Mouse (Mus musculus) thymus, postnatal 0 days (tissue): ENCODE data around the gene Slc25a33. TPM values are rescaled to one million over a fixed set of nuclear protein-coding genes. Genes with fewer than 3 reads are reported as not detected.
"Not testable (repeated sequence)": the region's sequence is repeated elsewhere in the genome, so short reads cannot be mapped to it uniquely, and the experiment has no call there.

Experiments
- DNase-seq: peaks from one replicate; pipeline ENCODE4 v3.0.0-alpha.2; 2015; ENCODE audit warnings: low spot score
- polyA plus RNA-seq: library from polyadenylated mRNA; unstranded; fragments of >200 nt; fragmentation: Nextera tagmentation; extraction: Ambion mirVana; gene quantifications from 2 replicates; pipeline ENCODE4 v1.2.1, GENCODE M21; 2015

The Slc25a33 gene
- polyA plus RNA-seq, 1 experiment from 2014 or later: 7.8 TPM

- DNase-seq: no peak
Observed at GRCm38 (mm10) chr4:149759517-149759916, 14.6 kb downstream of the Slc25a33 start.

DNA sequence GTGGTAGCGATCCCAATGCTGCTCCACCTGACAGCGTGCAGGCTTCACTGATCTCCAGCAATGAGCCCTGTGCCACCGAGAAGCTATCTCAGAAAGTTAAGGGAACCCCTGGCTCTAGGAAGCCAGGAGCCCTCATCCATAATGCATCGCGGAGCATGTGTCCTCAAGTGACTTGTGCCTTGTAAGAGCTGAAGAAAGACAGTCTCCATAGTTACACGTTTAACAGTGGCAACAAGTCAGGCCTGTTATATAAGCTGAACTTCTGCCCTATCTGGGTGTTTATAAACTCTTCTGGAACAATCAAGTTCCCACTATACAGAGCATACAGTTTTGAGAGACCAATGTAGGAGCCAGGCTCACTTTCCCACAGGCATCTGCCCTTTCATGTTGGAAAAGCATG lies 15.7 kb downstream of the Slc25a33 start:
- DNase-seq: no peak

DNA sequence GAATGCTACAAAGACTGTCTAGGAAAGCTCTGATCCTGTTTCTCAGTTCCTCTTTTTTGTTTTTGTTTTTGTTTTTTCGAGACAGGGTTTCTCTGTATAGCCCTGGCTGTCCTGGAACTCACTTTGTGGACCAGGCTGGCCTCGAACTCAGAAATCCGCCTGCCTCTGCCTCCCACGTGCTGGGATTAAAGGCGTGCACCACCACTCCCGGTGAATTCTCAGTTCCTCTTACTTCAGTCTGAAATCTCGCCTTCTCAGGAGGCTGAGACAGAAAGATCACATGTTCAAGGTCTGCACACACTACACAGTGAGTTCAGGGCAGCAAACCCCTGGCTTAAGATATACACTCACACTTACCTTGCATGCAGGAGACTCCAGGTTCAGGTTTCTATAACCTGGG lies 17.5 kb downstream of the Slc25a33 start:
- DNase-seq: not testable (repeated sequence)

DNA sequence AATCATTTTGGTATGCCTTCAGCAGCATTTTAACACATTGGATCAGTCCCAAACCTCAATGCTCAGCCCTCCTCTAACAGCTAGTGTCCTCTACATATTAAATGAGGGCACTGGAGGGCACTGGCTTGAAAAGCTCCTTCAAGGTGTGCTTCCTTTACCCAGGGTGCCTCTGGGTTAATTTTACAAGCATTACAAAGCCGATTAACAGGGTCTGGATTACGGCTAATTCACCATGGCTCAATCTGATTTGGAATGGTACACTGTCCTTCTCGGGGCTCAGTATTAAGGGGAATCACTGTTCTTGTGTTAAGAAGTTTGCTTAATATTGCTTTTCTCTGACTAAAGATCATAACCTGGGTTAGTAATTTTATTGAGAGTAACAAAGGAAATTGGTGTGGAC lies 21.2 kb downstream of the Slc25a33 start:
- no peak for DNase-seq

DNA sequence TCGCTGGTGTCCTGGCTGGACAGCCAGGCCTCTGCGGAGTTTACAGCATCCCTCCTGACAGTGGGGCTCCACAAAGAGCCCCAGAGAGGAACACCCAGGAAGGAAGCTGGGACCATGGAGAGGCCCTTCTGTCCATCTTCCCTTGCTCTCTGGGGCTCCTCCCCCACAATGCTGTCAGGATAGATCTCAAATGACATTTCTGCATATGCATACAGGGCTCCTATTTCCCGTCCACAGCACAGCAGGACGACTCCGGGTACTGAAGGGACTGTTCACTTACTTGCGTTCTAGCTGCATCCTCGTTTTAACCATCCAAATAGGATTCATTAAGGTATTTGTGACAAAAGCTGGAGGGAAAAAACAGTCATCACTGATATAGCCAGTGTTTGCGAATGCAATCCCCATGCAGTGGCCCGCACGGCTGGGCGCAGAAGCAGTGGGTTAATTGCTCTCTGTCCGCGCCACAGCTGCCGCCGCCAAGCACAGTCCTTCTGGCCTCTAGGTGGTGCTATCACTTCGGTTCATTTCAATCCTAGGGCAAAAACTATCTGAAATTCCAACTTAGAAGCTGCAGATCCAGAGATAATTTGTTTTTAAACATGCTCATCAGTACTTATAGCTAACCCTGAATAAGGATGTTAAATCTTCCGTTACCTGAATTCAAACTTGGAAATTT lies 21.8 kb downstream of the Slc25a33 start:
- peak; percentile 31 for DNase-seq

DNA sequence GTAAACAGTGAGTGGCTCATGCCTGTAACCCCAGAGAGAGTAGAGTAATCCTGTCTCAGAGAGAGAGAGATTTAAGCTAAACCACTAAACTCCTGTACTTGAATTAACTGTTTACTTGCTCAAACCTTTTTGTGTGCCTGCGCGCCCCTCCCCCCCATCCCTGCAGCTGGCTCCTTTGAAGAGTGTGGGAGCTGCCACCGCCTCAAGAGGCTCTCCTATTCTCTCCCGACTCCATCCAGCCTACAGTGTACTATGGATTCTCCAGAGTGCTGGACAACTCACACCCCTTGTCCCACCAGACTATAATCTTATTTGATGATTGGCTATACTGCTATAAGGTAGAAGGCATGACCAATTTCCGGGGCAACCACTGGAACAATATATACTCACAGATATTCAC lies 23.4 kb downstream of the Slc25a33 start:
- no peak for DNase-seq

DNA sequence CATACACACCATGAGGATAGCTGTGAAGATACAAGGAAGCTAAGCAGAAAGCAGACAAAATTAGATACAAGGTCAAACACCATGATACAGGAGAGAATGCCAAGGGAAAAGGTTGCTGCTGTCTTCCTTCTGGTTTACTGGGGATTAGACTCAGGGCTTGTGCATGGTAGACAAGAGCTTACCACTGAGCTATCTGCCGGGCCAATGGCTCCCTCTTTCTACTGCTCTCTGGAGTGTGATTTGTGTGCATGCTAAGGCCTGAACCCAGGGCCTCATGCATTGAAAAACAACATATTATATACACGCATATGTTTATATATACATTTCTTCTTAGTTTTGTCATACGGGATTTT lies 24.4 kb downstream of the Slc25a33 start:
- not testable (repeated sequence) for DNase-seq

DNA sequence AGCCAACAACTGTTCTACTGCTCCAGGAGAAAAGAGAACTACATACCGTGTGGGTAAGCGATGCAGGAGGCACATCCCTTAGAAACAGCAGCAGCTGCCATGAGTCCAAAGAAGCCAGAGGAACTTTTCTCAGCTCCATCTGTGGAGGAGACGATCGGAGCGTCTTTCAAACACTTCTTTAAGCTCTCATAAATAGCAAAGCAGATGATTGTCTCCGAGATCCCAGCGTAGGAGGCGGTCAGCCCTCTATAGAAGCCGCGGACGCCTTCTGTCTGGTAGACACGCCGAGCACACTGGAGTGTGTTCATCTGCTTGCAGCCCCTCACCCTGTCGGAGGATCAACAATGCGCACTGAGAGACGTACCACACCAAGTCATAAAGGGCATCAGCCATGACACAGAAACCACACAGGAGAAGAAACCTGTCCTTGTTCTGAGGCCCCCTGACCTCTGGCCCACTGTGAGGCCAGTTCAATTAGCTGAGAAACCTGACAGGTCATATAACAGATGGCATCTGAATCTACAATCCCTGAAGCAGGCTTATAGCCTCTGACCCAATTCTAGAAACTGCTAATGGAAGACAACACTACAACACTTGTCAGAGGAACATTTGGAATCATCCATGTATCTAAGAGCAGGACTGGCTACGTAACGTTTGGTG lies 24.9 kb downstream of the Slc25a33 start:
- no peak for DNase-seq

DNA sequence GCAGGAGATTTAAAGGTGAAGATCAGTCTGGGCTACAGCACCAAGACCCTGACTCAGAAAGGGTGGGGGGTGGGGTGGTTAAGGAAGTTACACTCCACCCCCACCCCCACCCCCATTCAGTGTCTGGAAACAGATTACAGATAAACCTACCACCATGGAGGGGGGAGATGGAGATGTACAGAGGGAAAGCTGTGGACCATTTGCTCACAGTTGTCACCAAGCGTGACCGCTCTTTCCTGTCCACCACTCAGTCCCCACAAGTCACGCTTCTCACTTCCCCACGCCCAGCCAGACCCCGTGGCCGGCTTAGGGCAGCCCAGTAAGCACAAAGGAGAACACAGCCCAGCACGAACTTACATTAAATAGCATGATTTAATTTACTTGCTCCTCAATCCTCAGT lies 30.0 kb downstream of the Slc25a33 start:
- no peak for DNase-seq

DNA sequence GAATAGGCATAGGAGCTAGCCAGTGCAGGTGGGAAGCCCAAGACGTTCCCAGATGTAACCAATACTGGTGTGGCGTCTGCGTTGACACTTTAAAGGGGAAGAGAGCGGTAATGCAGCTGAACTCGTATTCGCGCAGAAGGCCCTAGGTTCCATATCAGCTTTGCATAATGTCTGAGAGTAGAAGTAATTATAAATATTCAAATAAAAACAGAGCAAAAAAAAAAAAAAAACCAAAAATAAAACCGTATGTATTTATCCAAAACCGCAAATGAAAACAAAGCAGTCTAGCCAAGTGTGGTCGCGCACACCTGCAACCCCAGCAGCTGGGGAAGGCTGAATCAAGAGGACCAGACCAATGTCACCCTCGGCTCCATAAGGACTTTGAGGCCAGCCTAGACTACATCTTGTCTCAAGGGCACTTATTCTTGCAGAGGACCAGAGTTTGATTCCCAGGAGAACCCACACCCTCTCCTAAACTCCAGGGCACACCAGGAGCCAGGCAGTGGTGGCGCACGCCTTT lies 32.0 kb downstream of the Slc25a33 start:
- DNase-seq: no peak

- DNase-seq: no peak
Observed at GRCm38 (mm10) chr4:149740301-149740700, 33.8 kb downstream of the Slc25a33 start.

- DNase-seq: no peak
Observed at GRCm38 (mm10) chr4:149739478-149739877, 34.6 kb downstream of the Slc25a33 start.

- peak; percentile 97 for DNase-seq
Observed at GRCm38 (mm10) chr4:149737383-149738324, 36.4 kb downstream of the Slc25a33 start, which contains the start of gene Tmem201. TSS of gene Tmem201 (minus strand) at chr4:149738044.

DNA sequence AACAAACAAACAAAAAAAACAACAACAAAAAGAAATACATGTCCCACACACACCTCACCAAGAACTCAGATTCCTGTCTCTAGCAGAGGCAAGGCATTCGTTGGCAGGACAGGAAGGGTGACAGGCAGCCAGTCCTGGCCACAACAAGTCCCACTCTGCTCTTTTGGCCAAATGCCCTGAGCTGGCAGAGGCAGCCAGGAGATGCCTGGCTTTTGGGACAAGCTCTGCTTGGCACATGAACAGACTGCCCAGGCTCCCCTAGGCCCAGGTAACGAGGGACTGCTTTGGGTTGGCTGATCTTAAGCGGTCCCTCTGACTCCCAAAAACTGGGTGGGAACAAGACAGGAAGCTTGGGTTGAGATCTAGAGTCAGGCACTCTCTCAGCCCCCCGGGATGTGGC lies 37.5 kb downstream of the Slc25a33 start:
- no peak for DNase-seq

DNA sequence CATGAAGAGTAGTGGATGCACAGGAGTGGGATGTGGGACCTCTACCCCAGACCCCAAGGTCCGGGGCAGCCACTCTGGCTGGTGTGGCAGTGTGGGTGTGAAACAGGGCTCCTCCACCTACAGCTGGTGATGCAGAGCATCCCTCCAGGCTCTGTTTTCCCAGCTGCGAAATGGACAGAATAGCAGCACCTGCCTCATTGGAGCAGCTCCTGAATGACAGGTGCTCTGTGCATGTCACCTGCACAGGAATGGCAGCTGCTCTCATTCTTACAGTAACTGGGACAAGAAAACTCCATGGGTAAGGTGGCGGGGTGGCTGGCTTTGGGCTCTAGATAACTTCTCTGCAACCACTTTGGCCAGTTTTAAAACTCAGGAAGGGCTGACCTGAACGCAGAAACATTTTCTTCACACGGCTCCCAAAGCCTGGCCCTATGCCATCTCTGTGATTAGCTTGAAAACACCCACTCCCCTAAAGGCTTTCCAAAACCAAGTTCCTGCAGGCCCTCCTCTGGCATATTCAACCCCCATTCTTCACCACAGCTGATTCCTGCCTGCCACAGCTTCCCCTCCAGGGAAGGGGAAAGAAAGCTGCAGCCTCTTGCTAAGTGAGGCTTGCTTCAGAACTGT lies 38.3 kb downstream of the Slc25a33 start:
- no peak for DNase-seq

GRCm38 (mm10) chr4:149734730-149735475 lies 39.2 kb downstream of the Slc25a33 start:
- DNase-seq: no peak

- DNase-seq: no peak
Observed at GRCm38 (mm10) chr4:149734246-149734645, 39.8 kb downstream of the Slc25a33 start.

DNA sequence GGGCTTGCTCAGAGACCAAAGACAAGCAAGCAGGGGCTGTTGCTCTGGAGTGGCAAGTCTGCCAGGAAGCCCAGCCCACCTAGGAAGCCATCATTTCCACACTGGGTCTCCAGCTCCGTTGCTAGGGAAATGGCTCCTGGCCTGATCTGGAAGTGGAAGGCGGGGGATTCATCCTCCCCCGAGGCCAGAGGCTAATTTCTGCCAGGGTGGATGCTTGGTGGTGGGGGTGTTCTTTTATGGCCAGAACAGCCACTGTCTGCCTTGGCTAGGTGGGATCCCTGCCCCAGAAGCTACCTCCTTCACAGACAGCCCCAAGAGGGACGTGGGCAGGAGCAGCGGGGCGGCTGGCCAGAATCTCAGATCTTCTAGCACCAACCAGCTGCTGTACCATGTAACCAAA lies 40.3 kb downstream of the Slc25a33 start:
- DNase-seq: no peak

DNA sequence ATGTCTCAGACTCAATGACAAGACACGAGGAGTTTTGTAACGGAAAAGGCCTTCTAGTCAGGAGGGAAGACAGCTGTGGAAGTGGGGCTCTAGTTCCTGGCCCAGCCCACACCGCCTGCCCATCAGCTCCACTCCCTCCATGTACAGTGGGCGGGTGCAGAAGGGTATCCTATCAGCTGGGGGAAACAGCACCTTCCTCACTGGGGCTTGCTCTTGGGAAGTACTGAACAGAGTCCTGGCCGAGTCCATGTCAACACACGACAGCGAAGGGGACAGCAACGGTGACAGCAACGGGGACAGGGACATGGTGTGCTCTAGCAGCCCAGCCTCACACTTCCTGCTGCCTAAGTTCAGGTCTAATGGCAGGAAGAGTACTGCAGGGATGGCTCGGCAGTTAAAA lies 41.3 kb downstream of the Slc25a33 start:
- no peak for DNase-seq

- no peak for DNase-seq
Observed at GRCm38 (mm10) chr4:149732313-149732712, 41.8 kb downstream of the Slc25a33 start.

DNA sequence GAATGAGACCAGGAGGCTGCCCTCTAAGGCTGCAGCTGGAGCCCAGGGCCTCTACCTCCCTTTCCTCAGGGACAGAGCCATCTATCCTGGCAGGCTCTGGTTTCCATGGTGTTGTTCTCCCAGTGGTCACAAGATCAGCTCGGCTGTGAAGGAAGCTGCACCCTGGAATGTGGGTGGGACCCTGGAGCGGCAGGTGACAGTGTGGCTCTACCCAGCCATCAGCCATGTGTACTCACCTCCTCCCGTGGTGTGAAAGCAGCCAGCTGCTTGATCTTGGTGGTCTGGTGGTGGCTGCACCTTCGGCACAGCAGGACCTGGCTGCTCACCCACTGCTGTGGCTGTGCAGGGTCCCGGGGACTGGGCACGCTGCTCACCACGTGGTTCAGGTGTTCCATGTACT lies 43.2 kb downstream of the Slc25a33 start:
- no peak for DNase-seq
